Mouse (Mus musculus) heart, embryonic 15.5 days (tissue): ENCODE data around the gene Dnah1. TPM values are rescaled to one million over a fixed set of nuclear protein-coding genes. Genes with fewer than 3 reads are reported as not detected.

Experiments
- ATAC-seq: fragments of 200-750 bp; cut with Nextera tagmentation; replicated peaks from 2 replicates; pipeline ENCODE4 v1.8.0; 2017; ENCODE audit warnings: low read depth, moderate TSS enrichment; ENCODE audit not compliant: insufficient number of reproducible peaks, insufficient read depth, low FRiP score
- H3K27ac ChIP-seq: fragments of 300-500 bp; sonication (generic); 2 replicates; pipeline ENCODE4 v1.5.1; 2015; ENCODE audit warnings: mild to moderate bottlenecking, inconsistent platforms
- H3K27me3 ChIP-seq: fragments of 300-500 bp; sonication (generic); 2 replicates; pipeline ENCODE4 v1.6.1; 2015; ENCODE audit warnings: inconsistent platforms
- H3K36me3 ChIP-seq: fragments of 300-500 bp; sonication (generic); 2 replicates; pipeline ENCODE4 v1.6.1; 2015; ENCODE audit warnings: mild to moderate bottlenecking, inconsistent platforms
- H3K4me1 ChIP-seq: fragments of 300-500 bp; sonication (generic); replicated peaks from 2 replicates; pipeline ENCODE4 v1.6.1; 2015; ENCODE audit warnings: inconsistent platforms
- H3K4me2 ChIP-seq: fragments of 300-500 bp; sonication (generic); 2 replicates; pipeline ENCODE4 v1.6.1; 2015; ENCODE audit warnings: inconsistent platforms, mild to moderate bottlenecking, moderate library complexity
- H3K4me3 ChIP-seq: fragments of 300-500 bp; sonication (generic); 2 replicates; pipeline ENCODE4 v1.5.1; 2015; ENCODE audit warnings: mild to moderate bottlenecking, inconsistent platforms
- H3K9ac ChIP-seq: fragments of 300-500 bp; sonication (generic); 2 replicates; pipeline ENCODE4 v1.6.1; 2015; ENCODE audit warnings: mild to moderate bottlenecking, inconsistent platforms
- H3K9me3 ChIP-seq: fragments of 300-500 bp; sonication (generic); replicated peaks from 2 replicates; pipeline ENCODE4 v1.6.1; 2016; ENCODE audit warnings: inconsistent platforms
- WGBS: fragments of 180-500 bp; shearing (Covaris S2); methylation state at CpG from one replicate; pipeline ENCODE4 v1.1.7; 2015; ENCODE audit warnings: mixed read lengths; 5-methylcytosine and 5-hydroxymethylcytosine counted together
- polyA plus RNA-seq: library from polyadenylated mRNA; unstranded; fragments of >200 nt; fragmentation: Nextera tagmentation; extraction: Ambion mirVana; gene quantifications from 2 replicates; pipeline ENCODE4 v1.2.1, GENCODE M21; 2015

Gene Dnah1
- polyA plus RNA-seq, 1 experiment from 2014 or later, result 0.63 TPM

GRCm38 (mm10) chr14:31335765-31336164, 12.1 kb upstream of the Dnah1 start:
- peak overlapping the region; percentile 64 for H3K27ac ChIP-seq

GRCm38 (mm10) chr14:31330957-31331356, 7.3 kb upstream of the Dnah1 start:
- H3K36me3 ChIP-seq, result no peaks in the 10 kb centered on the region
- H3K9ac ChIP-seq, result no peak overlapping the region
- 77% methylated on average over 4 of the region's 4 CpGs for WGBS
- no peak overlapping the region for H3K4me2 ChIP-seq
- ATAC-seq, result no peak
- H3K27ac ChIP-seq, result no peak overlapping the region
- peaks cover 8% of the 10 kb centered on the region; the same call in 1 of the 2 replicates for H3K27me3 ChIP-seq
- peaks cover 3% of the 10 kb centered on the region for H3K4me1 ChIP-seq
- H3K9me3 ChIP-seq, result no peaks in the 10 kb centered on the region
- H3K4me3 ChIP-seq, result no peak overlapping the region

More at GRCm38 (mm10) chr14:31335765-31336164, 12.1 kb upstream of the Dnah1 start:
- peak overlapping the region; percentile 81 for H3K4me3 ChIP-seq
- peaks cover 4% of the 10 kb centered on the region for H3K36me3 ChIP-seq
- no peaks in the 10 kb centered on the region for H3K9me3 ChIP-seq
- peaks cover 4% of the 10 kb centered on the region; the same call in 1 of the 2 replicates for H3K27me3 ChIP-seq
- H3K4me1 ChIP-seq, result peaks cover 14% of the 10 kb centered on the region
- 45% methylated on average over 3 of the region's 3 CpGs for WGBS
- ATAC-seq, result no peak
- H3K9ac ChIP-seq, result 0 out of 2 replicates have a peak overlapping the region, but pooled peaks have one; percentile 36
- peak overlapping the region; percentile 73 for H3K4me2 ChIP-seq

DNA sequence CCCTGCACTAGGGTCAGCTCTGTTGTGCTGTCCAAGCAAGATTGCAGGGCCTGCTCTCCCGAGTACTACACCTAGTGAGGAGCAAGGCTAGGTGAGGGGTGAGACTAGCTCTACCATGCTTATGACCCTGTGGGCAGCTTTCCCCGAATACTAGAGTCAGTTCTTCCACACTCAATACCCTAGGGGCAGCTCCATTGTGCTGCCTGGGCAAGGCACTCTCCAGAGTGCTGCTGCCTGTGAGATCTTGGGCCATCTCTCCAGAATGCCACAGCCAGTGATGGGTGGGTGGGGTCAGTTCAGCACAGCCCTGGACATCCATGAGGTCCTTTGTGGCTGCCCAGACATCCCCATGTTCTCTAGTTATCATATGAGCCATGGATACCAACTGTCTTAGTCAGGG, 6.0 kb upstream of the Dnah1 start:
- ATAC-seq, result no peak
- Histone ChIP-seq H3K36me3 (no peaks in the 10 kb centered on the region), H3K27me3 (peaks cover 8% of the 10 kb centered on the region; the same call in 1 of the 2 replicates), H3K4me3 (no peak overlapping the region), H3K9ac (no peak overlapping the region), H3K9me3 (no peaks in the 10 kb centered on the region), H3K4me1 (peaks cover 3% of the 10 kb centered on the region; the same call in 1 of the 2 replicates), H3K27ac (no peak overlapping the region), H3K4me2 (no peak overlapping the region)
- 40% methylated on average over 2 of the region's 2 CpGs for WGBS

GRCm38 (mm10) chr14:31327681-31328080, 4.0 kb upstream of the Dnah1 start:
- no peak overlapping the region for H3K27ac ChIP-seq
- no peaks in the 10 kb centered on the region for H3K9me3 ChIP-seq
- H3K9ac ChIP-seq, result no peak overlapping the region
- H3K4me1 ChIP-seq, result peaks cover 11% of the 10 kb centered on the region; the same call in 1 of the 2 replicates
- ATAC-seq, result no peak
- peaks cover 8% of the 10 kb centered on the region; the same call in 1 of the 2 replicates for H3K27me3 ChIP-seq
- WGBS, result 53% methylated on average over 4 of the region's 4 CpGs
- H3K4me2 ChIP-seq, result no peak overlapping the region
- H3K4me3 ChIP-seq, result no peak overlapping the region
- H3K36me3 ChIP-seq, result no peaks in the 10 kb centered on the region

DNA sequence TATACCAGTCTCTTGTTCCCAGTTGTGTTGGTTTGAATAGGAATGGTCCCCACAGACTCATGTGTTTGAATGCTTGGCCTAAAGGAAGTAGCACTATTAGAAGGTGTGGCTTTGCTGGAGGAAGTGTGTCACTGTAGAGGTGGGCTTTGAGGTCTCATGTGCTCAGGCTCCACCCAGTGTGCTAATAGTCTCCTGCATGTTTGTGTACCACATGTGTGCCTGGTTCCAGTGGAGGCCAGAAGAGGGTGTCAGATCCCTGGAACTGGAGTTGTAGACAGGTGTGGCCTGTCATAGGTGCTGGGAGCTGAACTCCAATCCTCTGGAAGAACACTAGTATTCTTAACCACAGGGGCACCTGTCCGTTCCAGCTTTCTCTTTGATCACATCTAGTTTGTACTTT, 3.5 kb upstream of the Dnah1 start:
- H3K9me3 ChIP-seq, result no peaks in the 10 kb centered on the region
- H3K27me3 ChIP-seq, result peaks cover 8% of the 10 kb centered on the region; the same call in 1 of the 2 replicates
- H3K36me3 ChIP-seq, result no peaks in the 10 kb centered on the region
- H3K4me3 ChIP-seq, result no peak overlapping the region
- ATAC-seq, result no peak
- no peak overlapping the region for H3K4me2 ChIP-seq
- 83% methylated on average over 1 of the region's 1 CpGs for WGBS
- no peak overlapping the region for H3K27ac ChIP-seq
- H3K4me1 ChIP-seq, result peaks cover 11% of the 10 kb centered on the region; the same call in 1 of the 2 replicates
- H3K9ac ChIP-seq, result no peak overlapping the region

GRCm38 (mm10) chr14:31326770-31327169, 3.1 kb upstream of the Dnah1 start:
- Histone ChIP-seq H3K4me1 (peaks cover 11% of the 10 kb centered on the region; the same call in 1 of the 2 replicates), H3K27ac (no peak overlapping the region), H3K4me2 (no peak overlapping the region), H3K36me3 (no peaks in the 10 kb centered on the region), H3K4me3 (no peak overlapping the region), H3K9ac (no peak overlapping the region), H3K27me3 (peaks cover 8% of the 10 kb centered on the region; the same call in 1 of the 2 replicates), H3K9me3 (no peaks in the 10 kb centered on the region)
- ATAC-seq, result no peak
- WGBS, result 71% methylated on average over 7 of the region's 7 CpGs

- Histone ChIP-seq H3K4me3 (no peak overlapping the region), H3K4me2 (no peak overlapping the region), H3K36me3 (no peaks in the 10 kb centered on the region), H3K27ac (no peak overlapping the region), H3K9ac (no peak overlapping the region), H3K4me1 (peaks cover 11% of the 10 kb centered on the region; the same call in 1 of the 2 replicates), H3K27me3 (peaks cover 2% of the 10 kb centered on the region; the same call in 1 of the 2 replicates), H3K9me3 (no peaks in the 10 kb centered on the region)
- ATAC-seq, result no peak
- 48% methylated on average over 5 of the region's 5 CpGs for WGBS
Measured at GRCm38 (mm10) chr14:31325551-31325950, 1.9 kb upstream of the Dnah1 start.

DNA sequence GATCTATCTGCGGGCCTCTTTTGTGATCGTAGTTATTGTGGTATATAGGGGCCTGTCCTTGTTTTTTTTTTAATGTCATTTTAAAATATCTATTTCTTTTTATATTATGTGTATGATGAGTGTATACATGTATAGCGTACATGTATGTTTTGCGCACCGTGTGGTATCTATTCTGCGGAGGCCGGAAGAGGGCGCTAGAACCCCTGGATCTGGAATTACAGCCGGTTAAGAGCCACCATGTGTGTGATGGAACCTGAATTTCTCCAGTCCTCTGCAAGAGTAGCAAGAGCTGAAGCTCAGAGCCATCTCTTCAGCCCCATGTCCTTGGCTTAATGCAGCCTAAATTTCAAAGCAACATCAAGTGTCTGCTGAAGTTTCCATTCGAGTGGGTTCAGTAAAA, 1.2 kb upstream of the Dnah1 start:
- H3K9me3 ChIP-seq, result no peaks in the 10 kb centered on the region
- no peaks in the 10 kb centered on the region for H3K36me3 ChIP-seq
- no peak overlapping the region for H3K27ac ChIP-seq
- H3K9ac ChIP-seq, result no peak overlapping the region
- H3K27me3 ChIP-seq, result no peaks in the 10 kb centered on the region
- peaks cover 11% of the 10 kb centered on the region; the same call in 1 of the 2 replicates for H3K4me1 ChIP-seq
- WGBS, result 68% methylated on average over 10 of the region's 10 CpGs
- H3K4me2 ChIP-seq, result no peak overlapping the region
- H3K4me3 ChIP-seq, result no peak overlapping the region
- ATAC-seq, result no peak

GRCm38 (mm10) chr14:31323189-31323588, 507 bp downstream of the Dnah1 start:
- Histone ChIP-seq H3K36me3 (no peaks in the 10 kb centered on the region), H3K9me3 (no peaks in the 10 kb centered on the region), H3K27me3 (no peaks in the 10 kb centered on the region), H3K4me2 (peak overlapping the region; percentile 69), H3K27ac (no peak overlapping the region), H3K4me3 (peak overlapping the region; percentile 49), H3K4me1 (peaks cover 11% of the 10 kb centered on the region; the same call in 1 of the 2 replicates), H3K9ac (no peak overlapping the region)
- no peak for ATAC-seq
- 77% methylated on average over 4 of the region's 4 CpGs for WGBS

DNA sequence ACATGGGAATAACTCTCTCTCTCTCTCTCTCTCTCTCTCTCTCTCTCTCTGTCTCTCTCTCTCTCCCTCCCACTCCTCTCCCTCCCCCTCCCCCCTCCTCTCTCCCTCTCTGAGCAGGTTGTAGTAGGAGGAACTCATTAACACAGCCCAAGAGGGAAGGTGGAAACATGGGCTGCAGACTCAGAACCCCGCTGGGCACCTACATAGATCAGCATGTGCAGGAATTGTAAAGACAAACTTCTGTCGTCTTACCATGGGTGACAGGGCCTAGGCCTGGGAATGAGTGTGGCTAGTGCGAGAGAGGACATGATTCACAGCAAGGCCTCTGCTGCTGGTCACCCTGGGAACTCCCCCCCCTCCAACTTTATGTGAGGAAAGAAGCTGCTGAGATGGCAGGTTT, 1.5 kb downstream of the Dnah1 start:
- no peak for ATAC-seq
- H3K4me2 ChIP-seq, result no peak overlapping the region
- H3K36me3 ChIP-seq, result no peaks in the 10 kb centered on the region
- no peak overlapping the region for H3K4me3 ChIP-seq
- H3K27ac ChIP-seq, result no peak overlapping the region
- no peaks in the 10 kb centered on the region for H3K27me3 ChIP-seq
- H3K9ac ChIP-seq, result no peak overlapping the region
- 0 out of 2 replicates have a peak, but pooled peaks cover 8% of the 10 kb centered on the region for H3K4me1 ChIP-seq
- 84% methylated on average over 3 of the region's 3 CpGs for WGBS
- no peaks in the 10 kb centered on the region for H3K9me3 ChIP-seq

GRCm38 (mm10) chr14:31321181-31321580, 2.5 kb downstream of the Dnah1 start:
- no peak for ATAC-seq

DNA sequence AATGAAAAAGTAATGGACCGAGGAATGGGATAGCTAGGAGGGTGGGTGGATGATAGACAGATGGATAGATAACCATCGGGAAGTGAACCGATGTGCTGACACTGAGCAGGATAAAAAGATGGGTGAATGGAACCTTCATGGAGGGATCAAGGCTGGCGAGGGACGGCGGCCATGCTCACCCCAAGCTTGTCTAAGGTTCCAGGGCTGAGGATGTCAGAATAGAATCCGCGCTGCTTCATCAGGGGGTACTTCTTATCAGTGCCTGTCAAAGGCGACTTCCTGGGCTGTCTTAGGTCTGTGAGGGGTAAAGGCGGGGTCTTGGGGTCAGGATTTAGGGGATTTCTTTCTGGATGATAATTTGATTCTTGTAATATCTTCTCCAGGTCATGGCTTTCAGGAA, 4.2 kb downstream of the Dnah1 start:
- Histone ChIP-seq H3K4me2 (no peak overlapping the region), H3K4me1 (peaks cover 14% of the 10 kb centered on the region; the same call in 1 of the 2 replicates), H3K27ac (no peak overlapping the region), H3K9ac (no peak overlapping the region), H3K27me3 (0 out of 2 replicates have a peak, but pooled peaks cover 5% of the 10 kb centered on the region), H3K36me3 (no peaks in the 10 kb centered on the region), H3K4me3 (no peak overlapping the region), H3K9me3 (no peaks in the 10 kb centered on the region)
- 71% methylated on average over 10 of the region's 10 CpGs for WGBS
- no peak for ATAC-seq

More at GRCm38 (mm10) chr14:31321181-31321580, 2.5 kb downstream of the Dnah1 start:
- Histone ChIP-seq H3K4me3 (no peak overlapping the region), H3K27ac (no peak overlapping the region), H3K9ac (no peak overlapping the region), H3K4me2 (no peak overlapping the region), H3K27me3 (0 out of 2 replicates have a peak, but pooled peaks cover 5% of the 10 kb centered on the region), H3K9me3 (no peaks in the 10 kb centered on the region), H3K4me1 (0 out of 2 replicates have a peak, but pooled peaks cover 8% of the 10 kb centered on the region), H3K36me3 (no peaks in the 10 kb centered on the region)
- 83% methylated on average over 11 of the region's 11 CpGs for WGBS
